Mouse (Mus musculus) limb, embryonic 13.5 days (tissue): ENCODE data around the gene Sapcd1. TPM values are rescaled to one million over a fixed set of nuclear protein-coding genes. Genes with fewer than 3 reads are reported as not detected.

Experiments used
- ATAC-seq: fragments of 200-750 bp; cut with Nextera tagmentation; 2 replicates; pipeline ENCODE4 v1.8.0; 2017; ENCODE audit warnings: low read depth, moderate number of reproducible peaks, moderate TSS enrichment; ENCODE audit not compliant: low FRiP score
- H3K27ac ChIP-seq: fragments of 300-500 bp; sonication (generic); 2 replicates; pipeline ENCODE4 v1.5.1; 2015; ENCODE audit warnings: inconsistent platforms, mild to moderate bottlenecking, moderate library complexity
- H3K27me3 ChIP-seq: fragments of 300-500 bp; sonication (generic); 2 replicates; pipeline ENCODE4 v1.6.1; 2015; ENCODE audit warnings: mild to moderate bottlenecking, inconsistent platforms
- H3K36me3 ChIP-seq: fragments of 300-500 bp; sonication (generic); 2 replicates; pipeline ENCODE4 v1.6.1; 2015; ENCODE audit warnings: inconsistent platforms, mild to moderate bottlenecking, moderate library complexity
- H3K4me1 ChIP-seq: fragments of 300-500 bp; sonication (generic); 2 replicates; pipeline ENCODE4 v1.6.1; 2015; ENCODE audit warnings: inconsistent platforms
- H3K4me2 ChIP-seq: fragments of 300-500 bp; sonication (generic); replicated peaks from 2 replicates; pipeline ENCODE4 v1.6.1; 2015; ENCODE audit warnings: inconsistent platforms, mild to moderate bottlenecking, moderate library complexity
- H3K4me3 ChIP-seq: fragments of 300-500 bp; sonication (generic); 2 replicates; pipeline ENCODE4 v1.5.1; 2015; ENCODE audit warnings: moderate library complexity, mild to moderate bottlenecking, inconsistent platforms
- H3K9ac ChIP-seq: fragments of 300-500 bp; sonication (generic); 2 replicates; pipeline ENCODE4 v1.6.1; 2015; ENCODE audit warnings: mild to moderate bottlenecking, inconsistent platforms
- H3K9me3 ChIP-seq: fragments of 300-500 bp; sonication (generic); 2 replicates; pipeline ENCODE4 v1.6.1; 2016; ENCODE audit warnings: inconsistent platforms
- WGBS: fragments of 180-500 bp; shearing (Covaris S2); methylation state at CpG from one replicate; pipeline ENCODE4 v1.1.7; 2015; 5-methylcytosine and 5-hydroxymethylcytosine counted together
- polyA plus RNA-seq: library from polyadenylated mRNA; unstranded; fragments of >200 nt; fragmentation: Nextera tagmentation; extraction: Ambion mirVana; gene quantifications from 2 replicates; pipeline ENCODE4 v1.2.1, GENCODE M21; 2015

The Sapcd1 gene
- polyA plus RNA-seq, 1 experiment from 2014 or later, result 7.2 TPM

DNA sequence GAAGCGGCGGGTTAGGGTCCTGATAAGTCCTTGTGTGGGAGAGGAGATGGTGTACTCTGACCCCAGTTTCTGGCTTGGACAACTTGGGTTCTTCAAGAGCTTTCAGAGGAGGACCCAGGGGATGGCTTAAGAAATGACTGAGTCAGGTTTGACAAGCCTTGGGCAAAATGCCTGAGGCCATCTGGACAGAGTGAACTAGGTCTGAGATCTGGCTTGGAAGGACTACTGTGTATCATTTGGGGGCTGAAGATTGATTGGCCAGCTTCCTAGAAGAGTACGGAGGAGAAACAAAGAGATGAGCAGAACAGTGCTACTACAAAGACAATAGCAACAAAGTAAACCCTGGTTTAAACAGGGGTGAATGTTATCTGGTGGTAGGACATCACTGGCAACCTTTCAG, 35.6 kb upstream of the Sapcd1 start:
- peaks cover 40% of the 10 kb centered on the region for H3K4me1 ChIP-seq
- H3K4me3 ChIP-seq, result no peak overlapping the region
- no peak overlapping the region for H3K27ac ChIP-seq
- H3K27me3 ChIP-seq, result peaks cover 61% of the 10 kb centered on the region
- WGBS, result 92% methylated on average over 3 of the region's 3 CpGs
- ATAC-seq, result no peak
- no peak overlapping the region for H3K4me2 ChIP-seq
- H3K36me3 ChIP-seq, result peaks cover 33% of the 10 kb centered on the region
- no peaks in the 10 kb centered on the region for H3K9me3 ChIP-seq
- no peak overlapping the region for H3K9ac ChIP-seq

- Histone ChIP-seq H3K9ac (peak overlapping the region; percentile 80; the same call in 1 of the 2 replicates), H3K4me1 (peaks cover 43% of the 10 kb centered on the region), H3K36me3 (peaks cover 53% of the 10 kb centered on the region), H3K4me2 (peak overlapping the region; percentile 99; the same call in 1 of the 2 replicates), H3K9me3 (no peaks in the 10 kb centered on the region), H3K27me3 (peaks cover 39% of the 10 kb centered on the region), H3K27ac (no peak overlapping the region), H3K4me3 (peak overlapping the region; percentile 64; the same call in 1 of the 2 replicates)
- ATAC-seq, result no peak
- WGBS, result 79% methylated on average over 8 of the region's 8 CpGs
These were observed 33.5 kb upstream of the Sapcd1 start for GRCm38 (mm10) chr17:35061299-35061698.

- H3K36me3 ChIP-seq, result peaks cover 58% of the 10 kb centered on the region
- H3K27ac ChIP-seq, result no peak overlapping the region
- no peaks in the 10 kb centered on the region for H3K9me3 ChIP-seq
- H3K27me3 ChIP-seq, result peaks cover 34% of the 10 kb centered on the region
- peak overlapping the region; percentile 64 for H3K4me3 ChIP-seq
- H3K4me1 ChIP-seq, result peaks cover 43% of the 10 kb centered on the region
- H3K4me2 ChIP-seq, result peak overlapping the region; percentile 99
- 64% methylated on average over 22 of the region's 22 CpGs for WGBS
- peak overlapping the region; percentile 80 for H3K9ac ChIP-seq
- ATAC-seq, result no peak
These were observed 33.0 kb upstream of the Sapcd1 start for GRCm38 (mm10) chr17:35060737-35061297.

- no peak for ATAC-seq
- no peaks in the 10 kb centered on the region for H3K9me3 ChIP-seq
- peak overlapping the region; percentile 80 for H3K9ac ChIP-seq
- H3K4me1 ChIP-seq, result peaks cover 36% of the 10 kb centered on the region
- H3K27ac ChIP-seq, result peak overlapping the region; percentile 92; the same call in 1 of the 2 replicates
- H3K4me3 ChIP-seq, result peak overlapping the region; percentile 64
- H3K4me2 ChIP-seq, result peak overlapping the region; percentile 99
- H3K36me3 ChIP-seq, result peaks cover 65% of the 10 kb centered on the region
- peaks cover 27% of the 10 kb centered on the region for H3K27me3 ChIP-seq
- WGBS, result 24% methylated on average over 14 of the region's 14 CpGs
These were observed 32.3 kb upstream of the Sapcd1 start for GRCm38 (mm10) chr17:35060071-35060470.

GRCm38 (mm10) chr17:35058911-35059892, 31.4 kb upstream of the Sapcd1 start, which contains the start of gene Ddah2:
TSS of gene Ddah2 (plus strand) at chr17:35059035.
- Histone ChIP-seq H3K27me3 (peaks cover 18% of the 10 kb centered on the region), H3K4me3 (peak within 1 kb of the TSS; percentile 64), H3K27ac (peak within 1 kb of the TSS; percentile 92), H3K4me2 (peak within 1 kb of the TSS; percentile 99), H3K9me3 (no peaks in the 10 kb centered on the region), H3K9ac (peak within 1 kb of the TSS; percentile 80), H3K36me3 (peaks cover 73% of the 10 kb centered on the region), H3K4me1 (peaks cover 28% of the 10 kb centered on the region)
- ATAC-seq, result peak; percentile 91
- under 1% methylated on average over 57 of the region's 57 CpGs for WGBS

GRCm38 (mm10) chr17:35058316-35058715, 30.5 kb upstream of the Sapcd1 start:
- no peak overlapping the region for H3K27ac ChIP-seq
- H3K4me2 ChIP-seq, result peak overlapping the region; percentile 99
- WGBS, result 66% methylated on average over 9 of the region's 9 CpGs
- peaks cover 77% of the 10 kb centered on the region for H3K36me3 ChIP-seq
- peaks cover 25% of the 10 kb centered on the region for H3K4me1 ChIP-seq
- no peak for ATAC-seq
- no peak overlapping the region for H3K9ac ChIP-seq
- peak overlapping the region; percentile 64 for H3K4me3 ChIP-seq
- H3K9me3 ChIP-seq, result no peaks in the 10 kb centered on the region
- peaks cover 9% of the 10 kb centered on the region for H3K27me3 ChIP-seq

GRCm38 (mm10) chr17:35057090-35057489, 29.3 kb upstream of the Sapcd1 start:
- H3K9ac ChIP-seq, result no peak overlapping the region
- no peak overlapping the region for H3K27ac ChIP-seq
- 82% methylated on average over 3 of the region's 3 CpGs for WGBS
- no peak for ATAC-seq
- no peak overlapping the region for H3K4me2 ChIP-seq
- no peaks in the 10 kb centered on the region for H3K9me3 ChIP-seq
- peaks cover 29% of the 10 kb centered on the region for H3K4me1 ChIP-seq
- peaks cover 77% of the 10 kb centered on the region for H3K36me3 ChIP-seq
- 0 out of 2 replicates have a peak, but pooled peaks cover 4% of the 10 kb centered on the region for H3K27me3 ChIP-seq
- no peak overlapping the region for H3K4me3 ChIP-seq

DNA sequence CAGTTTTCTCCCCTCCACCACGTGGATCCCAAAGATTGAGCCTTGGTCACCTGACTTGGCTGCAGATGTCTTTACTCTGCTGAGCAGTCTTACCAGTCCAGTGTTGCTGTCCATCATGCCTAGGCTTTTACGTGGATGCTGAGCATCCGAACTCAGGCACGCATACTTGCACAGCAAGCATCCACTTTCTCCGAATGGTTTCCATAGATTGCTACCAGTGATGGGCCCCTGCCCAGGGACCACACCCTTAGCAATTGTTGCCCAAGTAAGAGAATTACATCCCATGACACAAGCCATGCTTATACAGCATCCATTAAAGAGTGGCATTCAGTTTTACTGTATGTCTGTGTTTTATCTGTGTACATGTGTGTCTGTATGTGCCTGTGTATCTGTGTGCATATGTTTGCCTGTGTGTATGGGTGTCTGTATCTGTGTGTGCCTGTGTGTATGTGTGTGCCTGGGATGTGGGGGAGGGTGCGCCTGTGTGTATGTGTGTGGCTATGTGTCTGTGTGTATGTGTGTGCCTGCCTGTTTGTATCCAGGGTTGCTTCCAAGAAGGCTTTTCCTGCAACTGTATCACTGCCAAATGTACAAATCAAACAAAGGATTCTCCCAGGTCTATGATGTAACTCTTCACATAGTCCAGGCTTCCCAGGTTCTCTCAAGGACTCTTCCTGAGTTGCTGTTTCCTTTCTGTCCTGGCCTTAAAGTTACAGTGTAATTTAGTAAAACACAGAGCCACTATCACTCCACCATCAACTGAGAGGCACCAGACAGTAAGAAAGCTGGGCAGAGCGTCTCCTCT, 28.1 kb upstream of the Sapcd1 start:
- H3K36me3 ChIP-seq, result peaks cover 68% of the 10 kb centered on the region
- 92% methylated on average over 7 of the region's 7 CpGs for WGBS
- H3K4me3 ChIP-seq, result no peak overlapping the region
- no peak overlapping the region for H3K4me2 ChIP-seq
- no peaks in the 10 kb centered on the region for H3K9me3 ChIP-seq
- no peak overlapping the region for H3K9ac ChIP-seq
- H3K4me1 ChIP-seq, result peaks cover 25% of the 10 kb centered on the region
- no peak for ATAC-seq
- H3K27ac ChIP-seq, result no peak overlapping the region
- H3K27me3 ChIP-seq, result no peaks in the 10 kb centered on the region

DNA sequence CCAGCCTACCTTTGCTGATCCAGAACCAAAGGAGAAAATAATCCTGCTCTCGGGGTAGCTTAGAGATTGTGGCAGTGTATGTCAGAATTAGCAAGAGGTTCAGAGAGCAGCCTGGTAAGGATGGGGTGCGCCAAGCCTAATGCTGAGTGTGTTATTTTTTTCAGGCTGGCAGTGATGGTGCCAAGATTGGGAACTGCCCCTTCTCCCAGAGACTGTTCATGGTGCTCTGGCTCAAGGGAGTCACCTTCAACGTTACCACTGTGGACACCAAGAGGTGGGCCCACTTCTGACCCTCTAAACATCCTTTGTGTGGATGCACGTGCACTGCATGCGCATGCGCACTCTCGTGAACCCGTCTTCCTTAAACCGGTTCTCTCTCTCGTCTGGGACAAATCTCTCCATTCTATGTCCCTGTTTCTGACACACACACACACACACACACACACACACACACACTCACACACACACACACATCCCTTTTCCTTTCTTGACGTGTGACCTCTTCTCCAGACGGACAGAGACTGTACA, 24.5 kb upstream of the Sapcd1 start:
- ATAC-seq, result no peak
- H3K36me3 ChIP-seq, result peaks cover 51% of the 10 kb centered on the region
- peak overlapping the region; percentile 86 for H3K9ac ChIP-seq
- no peaks in the 10 kb centered on the region for H3K27me3 ChIP-seq
- H3K4me3 ChIP-seq, result peak overlapping the region; percentile 68
- H3K4me1 ChIP-seq, result peaks cover 34% of the 10 kb centered on the region
- peak overlapping the region; percentile 90 for H3K4me2 ChIP-seq
- no peaks in the 10 kb centered on the region for H3K9me3 ChIP-seq
- 87% methylated on average over 12 of the region's 12 CpGs for WGBS
- peak overlapping the region; percentile 98 for H3K27ac ChIP-seq

DNA sequence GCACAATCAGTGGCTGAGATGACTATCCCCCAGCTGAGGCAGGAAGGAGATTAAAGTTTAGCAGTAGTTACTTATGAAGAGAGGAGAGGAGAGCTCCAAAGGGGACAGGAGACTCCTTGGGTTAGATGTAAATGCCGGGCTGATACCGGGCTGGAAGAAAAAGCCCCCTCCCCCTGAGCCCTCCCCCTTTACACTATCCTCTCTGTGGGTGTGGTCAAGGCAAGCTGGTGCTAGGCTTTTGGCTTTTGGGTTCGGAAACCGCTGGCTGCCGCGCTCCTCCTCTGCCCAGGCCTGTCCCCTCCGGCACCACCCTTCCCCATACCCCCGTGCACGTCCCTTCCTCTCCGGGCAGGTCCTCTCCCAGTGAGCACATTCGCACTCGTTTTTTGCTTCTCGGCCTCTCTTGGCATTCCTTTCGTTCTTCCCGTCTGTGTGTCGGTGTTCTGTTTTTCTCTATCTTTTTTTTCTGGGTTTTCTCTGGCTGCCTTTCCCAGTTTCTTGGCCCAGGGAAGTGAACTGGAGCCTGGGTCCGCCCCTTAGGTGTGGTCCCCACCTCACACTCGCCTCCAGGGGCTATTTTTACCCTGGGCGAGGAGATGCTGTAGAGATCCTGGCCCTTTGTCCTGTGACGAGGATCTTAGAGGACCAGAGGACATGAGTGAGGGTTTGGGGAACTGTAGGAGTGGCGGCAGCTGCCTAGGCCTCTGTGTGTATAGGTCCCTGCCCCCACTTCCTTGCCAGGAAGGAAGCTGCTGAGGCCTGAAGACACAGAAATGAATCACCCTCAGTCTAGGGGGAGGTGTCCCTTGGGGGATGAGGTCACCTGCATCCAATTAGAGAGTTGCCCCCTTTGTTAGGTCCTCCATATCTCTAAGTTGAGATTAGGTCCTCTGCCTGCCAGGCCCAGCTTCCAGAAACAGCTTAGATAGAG, 23.6 kb upstream of the Sapcd1 start:
- Histone ChIP-seq H3K9me3 (no peaks in the 10 kb centered on the region), H3K4me3 (peak overlapping the region; percentile 68), H3K4me1 (peaks cover 40% of the 10 kb centered on the region), H3K36me3 (peaks cover 43% of the 10 kb centered on the region), H3K27me3 (no peaks in the 10 kb centered on the region), H3K27ac (peak overlapping the region; percentile 98), H3K4me2 (peak overlapping the region; percentile 90), H3K9ac (peak overlapping the region; percentile 86)
- no peak; the same call in 1 of the 2 replicates for ATAC-seq
- 1% methylated on average over 21 of the region's 21 CpGs for WGBS
